Mouse (Mus musculus) MEL (cell line): ENCODE measurements at regions not wholly inside any gene's neighbourhood (a gene's known extent, or its start where the extent isn't known, plus 50 kb on each side); places are given as distances from the start of the nearest gene placed in this dataset.

Source experiments
- CTCF ChIP-seq, 3 experiments: IDR thresholded peaks in 2 of 3; conservative IDR thresholded peaks in 1 of 3; 2 replicates each; pipeline ENCODE4 v1.5.1; 2011 to 2012; ENCODE audit warnings: low read length in 3 of 3, low read depth in 2 of 3, mild to moderate bottlenecking in 2 of 3, improper control_type of control experiment in 1 of 3, inconsistent platforms in 1 of 3, mixed read lengths in 1 of 3, moderate library complexity in 1 of 3; ENCODE audit not compliant: control insufficient read depth in 1 of 3, insufficient read depth in 1 of 3, poor library complexity in 1 of 3, severe bottlenecking in 1 of 3
- E2F4 ChIP-seq: IDR thresholded peaks from 2 replicates; pipeline ENCODE4 v1.6.1; 2011; ENCODE audit warnings: low read depth, low read length, improper control_type of control experiment, borderline replicate concordance
- GATA1 ChIP-seq: IDR thresholded peaks from 2 replicates; pipeline ENCODE4 v1.6.1; 2011; ENCODE audit warnings: low read depth, low read length, improper control_type of control experiment
- TAL1 ChIP-seq: IDR thresholded peaks from 2 replicates; pipeline ENCODE4 v1.6.1; 2012; ENCODE audit warnings: mild to moderate bottlenecking, inconsistent platforms, low read length, moderate library complexity, mixed read lengths
- USF2 ChIP-seq, 2 experiments: IDR thresholded peaks; 2 replicates each; pipeline ENCODE4 v1.6.1; 2011 to 2012; ENCODE audit warnings: improper control_type of control experiment in 2 of 2, low read length in 2 of 2, borderline replicate concordance in 1 of 2, inconsistent platforms in 1 of 2, low read depth in 1 of 2, mild to moderate bottlenecking in 1 of 2; ENCODE audit not compliant: insufficient read depth in 1 of 2
- ZMIZ1 ChIP-seq: IDR thresholded peaks from 2 replicates; pipeline ENCODE4 v1.6.1; 2012; ENCODE audit warnings: low read depth, mild to moderate bottlenecking, inconsistent platforms, low read length, improper control_type of control experiment, moderate library complexity

- no peak for TF ChIP-seq GATA1
- no peak for TF ChIP-seq TAL1
- no peak for TF ChIP-seq ZMIZ1
- TF ChIP-seq CTCF (IDR thresholded peaks at IDR 0.05 in 2 of 3, conservative IDR thresholded peaks at IDR 0.05 in 1 of 3; ENCODE audit: control insufficient read depth in 1 of 3, insufficient read depth in 1 of 3, low read depth in 2 of 3, low read length in 3 of 3, poor library complexity in 1 of 3, severe bottlenecking in 1 of 3): no peak
- no peak for TF ChIP-seq USF2 (IDR thresholded peaks at IDR 0.05; ENCODE audit: borderline replicate concordance in 1 of 2, insufficient read depth in 1 of 2, low read depth in 1 of 2, low read length in 2 of 2)
- no peak for TF ChIP-seq E2F4
Measured at GRCm38 (mm10) chr3:106966198-106966597, 69.8 kb upstream of the Kcna3 start.
